ENCODE assay signal across 9 mouse cellular contexts in the genomic region with DNA sequence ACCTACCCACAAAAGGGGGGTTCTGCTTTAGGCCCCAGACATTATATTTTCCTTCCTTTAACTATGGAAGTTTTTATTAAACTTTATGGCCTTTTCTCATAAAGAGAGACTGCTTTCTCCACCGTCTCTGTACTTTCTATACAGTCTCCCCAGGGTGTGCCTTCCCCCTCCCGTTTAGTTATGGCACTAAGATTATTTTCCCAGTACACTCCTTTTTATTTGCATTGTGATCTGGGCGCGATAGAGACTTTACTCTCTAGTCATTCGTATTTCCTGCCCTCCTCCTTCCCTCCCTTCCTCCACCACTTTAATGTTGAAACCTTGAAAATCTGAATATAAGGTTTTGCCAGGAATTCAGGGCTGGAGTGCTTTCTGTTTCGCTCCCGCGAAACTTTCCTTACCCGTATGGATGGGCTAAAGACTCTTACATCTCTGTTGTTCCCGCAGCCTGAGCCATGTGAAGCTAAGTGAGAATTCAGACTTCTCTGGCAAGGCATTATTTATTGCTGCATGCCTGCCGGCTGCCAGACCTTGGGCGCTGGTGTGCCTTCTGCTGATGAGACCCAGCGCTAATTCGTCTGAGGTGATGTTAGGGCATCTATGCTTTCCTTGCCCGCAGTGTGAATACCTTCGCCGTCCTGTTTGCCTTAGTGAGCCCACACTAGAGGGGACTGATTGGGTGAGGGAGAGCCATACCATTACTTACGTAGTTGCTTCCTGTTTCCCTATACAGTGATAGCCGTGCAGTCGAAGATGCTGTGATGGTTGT.
DNase-seq lines count a peak whose midpoint lies in the region; ATAC-seq lines count a peak whose summit lies in the region.
"Had no signal": no experiment of that assay in that cellular context is flagged by ENCODE, and none has a peak within 500 bp of the region (broad histone marks: within the 10 kb centered on the region; RNA-seq: fewer than 3 reads in every experiment).

No protein-coding gene starts in this region.

- 76% methylated on average over 20 of the region's 20 CpGs for WGBS in heart, embryonic 13.5 days
- 39% methylated on average over 20 of the region's 20 CpGs for WGBS in lung, embryonic 15.5 days
- 69% methylated on average over 20 of the region's 20 CpGs for WGBS in forebrain, embryonic 16.5 days
- 52% methylated on average over 20 of the region's 20 CpGs for WGBS in stomach, embryonic 16.5 days

- H3K4me1 ChIP-seq in heart, embryonic 13.5 days = peaks cover 26% of the 10 kb centered on the region
- peaks cover 32% of the 10 kb centered on the region for H3K4me1 ChIP-seq in lung, embryonic 15.5 days
- peaks cover 16% of the 10 kb centered on the region for H3K4me1 ChIP-seq in forebrain, embryonic 16.5 days (replicated peaks; ENCODE audit: control insufficient read depth, insufficient read depth, low read length)
- H3K4me1 ChIP-seq in stomach, embryonic 16.5 days (ENCODE audit: control insufficient read depth, insufficient read depth, low read length) = peaks cover 12% of the 10 kb centered on the region

- no peaks in the 10 kb centered on the region for H3K27me3 ChIP-seq in heart, embryonic 13.5 days (replicated peaks)
- H3K27me3 ChIP-seq in lung, embryonic 15.5 days = no peaks in the 10 kb centered on the region
- no peaks in the 10 kb centered on the region for H3K27me3 ChIP-seq in forebrain, embryonic 16.5 days (replicated peaks; ENCODE audit: control insufficient read depth, insufficient read depth, low read length)
- H3K27me3 ChIP-seq in stomach, embryonic 16.5 days (ENCODE audit: control insufficient read depth, insufficient read depth, low read length) = no peaks in the 10 kb centered on the region

- H3K27ac ChIP-seq in heart, embryonic 13.5 days (replicated peaks) = 0 out of 2 replicates have a peak overlapping the region, but pooled peaks have one; percentile 9
- H3K27ac ChIP-seq in lung, embryonic 15.5 days = 0 out of 2 replicates have a peak overlapping the region, but pooled peaks have one; percentile 39
- no peak overlapping the region for H3K27ac ChIP-seq in forebrain, embryonic 16.5 days (ENCODE audit: low read length)
- H3K27ac ChIP-seq in stomach, embryonic 16.5 days (ENCODE audit: low read length) = peak overlapping the region; percentile 44
- H3K27ac ChIP-seq: heart, adult 2 months had no signal

- H3K9ac ChIP-seq in heart, embryonic 13.5 days = no peak overlapping the region
- no peak overlapping the region for H3K9ac ChIP-seq in lung, embryonic 15.5 days
- no peak overlapping the region for H3K9ac ChIP-seq in forebrain, embryonic 16.5 days (replicated peaks; ENCODE audit: low read depth, low read length)
- H3K9ac ChIP-seq in stomach, embryonic 16.5 days (ENCODE audit: low read length) = peak overlapping the region; percentile 36; the same call in 1 of the 2 replicates

- H3K4me2 ChIP-seq in heart, embryonic 13.5 days = no peak overlapping the region
- peak overlapping the region; percentile 42 for H3K4me2 ChIP-seq in lung, embryonic 15.5 days
- H3K4me2 ChIP-seq in forebrain, embryonic 16.5 days (ENCODE audit: low read length) = no peak overlapping the region
- peak overlapping the region; percentile 34 for H3K4me2 ChIP-seq in stomach, embryonic 16.5 days (ENCODE audit: low read depth, low read length)

- no peak for ATAC-seq in heart, embryonic 13.5 days (ENCODE audit: extremely low read depth, insufficient number of reproducible peaks, low FRiP score, low TSS enrichment)
- no peak for ATAC-seq in lung, embryonic 15.5 days (ENCODE audit: borderline replicate concordance, extremely low read depth, low FRiP score, low TSS enrichment)
- peak; percentile 34 for ATAC-seq in forebrain, embryonic 16.5 days
- ATAC-seq in stomach, embryonic 16.5 days (ENCODE audit: insufficient read depth, low FRiP score) = no peak

- no peak overlapping the region for H3K4me3 ChIP-seq in heart, embryonic 13.5 days
- peak overlapping the region; percentile 17 for H3K4me3 ChIP-seq in lung, embryonic 15.5 days
- H3K4me3 ChIP-seq in forebrain, embryonic 16.5 days (replicated peaks; ENCODE audit: low read length) = no peak overlapping the region
- peak overlapping the region; percentile 1; the same call in 1 of the 2 replicates for H3K4me3 ChIP-seq in stomach, embryonic 16.5 days (replicated peaks; ENCODE audit: low read length)
- H3K4me3 ChIP-seq: heart, adult 2 months had no signal

- no peaks in the 10 kb centered on the region for H3K9me3 ChIP-seq in heart, embryonic 13.5 days
- H3K9me3 ChIP-seq in lung, embryonic 15.5 days = no peaks in the 10 kb centered on the region
- H3K9me3 ChIP-seq in forebrain, embryonic 16.5 days (ENCODE audit: control insufficient read depth, low read length) = no peaks in the 10 kb centered on the region
- no peaks in the 10 kb centered on the region for H3K9me3 ChIP-seq in stomach, embryonic 16.5 days (replicated peaks; ENCODE audit: control insufficient read depth, low read length)

- H3K36me3 ChIP-seq in heart, embryonic 13.5 days = no peaks in the 10 kb centered on the region
- no peaks in the 10 kb centered on the region for H3K36me3 ChIP-seq in lung, embryonic 15.5 days
- no peaks in the 10 kb centered on the region for H3K36me3 ChIP-seq in forebrain, embryonic 16.5 days (ENCODE audit: control insufficient read depth, insufficient read depth)
- no peaks in the 10 kb centered on the region for H3K36me3 ChIP-seq in stomach, embryonic 16.5 days (ENCODE audit: control insufficient read depth, insufficient read depth, low read length)

- DNase-seq in heart, adult 8-10 months (ENCODE audit: low spot score) = no peak
- DNase-seq in lung, postnatal 10 days = no peak
- DNase-seq in right cerebral cortex, postnatal 25 days = no peak
- DNase-seq: heart, adult 2 months; thymus, adult 18-20 months had no signal

Comparison
In these comparisons a context has a peak if more than half of its experiments do, and no peak if none do; other contexts are left out.
1. H3K4me2 ChIP-seq: peak in lung, embryonic 15.5 days (single experiment) and stomach, embryonic 16.5 days (single experiment); none in heart, embryonic 13.5 days (single experiment) and forebrain, embryonic 16.5 days (single experiment).
2. H3K4me3 ChIP-seq: peak in lung, embryonic 15.5 days (single experiment) and stomach, embryonic 16.5 days (single experiment); none in heart, embryonic 13.5 days (single experiment) and forebrain, embryonic 16.5 days (single experiment).